Mouse (Mus musculus) heart, postnatal 4 days (tissue): ENCODE measurements at regions not wholly inside any gene's neighbourhood (a gene's known extent, or its start where the extent isn't known, plus 50 kb on each side); places are given as distances from the start of the nearest gene placed in this dataset.

Experiments
- DNase-seq: peaks from one replicate; pipeline ENCODE4 v3.0.0; 2021

GRCm38 (mm10) chr16:29706996-29707395 lies 127.9 kb downstream of the Opa1 start:
- DNase-seq: no peak

DNA sequence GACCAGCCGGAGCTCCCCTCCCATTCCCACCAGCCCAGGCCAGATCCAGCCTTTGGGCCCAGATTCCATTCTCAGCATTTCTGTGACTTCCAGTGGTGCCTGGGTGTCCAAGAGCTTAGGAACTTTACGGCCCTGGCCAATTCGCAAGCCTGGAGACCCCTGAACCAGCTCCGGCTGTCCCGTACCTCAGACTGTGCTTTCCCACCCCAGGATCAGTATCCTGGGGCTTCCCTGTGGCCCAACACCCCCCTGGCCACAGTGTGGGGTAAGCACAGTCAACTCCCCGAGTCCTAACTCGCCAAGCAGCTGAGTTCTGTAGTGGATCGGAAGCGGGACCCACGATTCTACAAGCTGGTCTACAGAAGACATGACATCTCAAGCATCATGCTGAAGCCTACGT lies 128.5 kb downstream of the Opa1 start:
- no peak for DNase-seq

DNA sequence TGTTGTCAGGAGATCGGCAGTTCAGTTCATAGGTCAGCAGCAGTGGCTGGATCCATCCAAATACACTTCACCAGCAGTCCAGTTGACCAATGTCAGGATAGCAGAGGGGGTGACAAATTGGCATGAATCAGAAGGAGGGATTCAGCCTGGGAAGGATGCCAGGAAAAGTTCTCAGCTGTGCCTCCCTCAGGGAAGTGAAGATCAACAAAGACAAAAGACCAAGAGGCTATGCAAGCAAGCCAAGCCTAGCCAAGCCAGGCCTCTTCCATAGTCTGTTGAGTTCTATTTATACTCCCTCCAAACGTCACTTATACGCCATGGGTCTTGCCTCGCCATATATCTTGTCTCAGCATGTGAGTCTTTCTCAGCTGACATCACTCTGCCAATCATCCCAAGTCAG lies 129.9 kb downstream of the Opa1 start:
- peak; percentile 44 for DNase-seq

DNA sequence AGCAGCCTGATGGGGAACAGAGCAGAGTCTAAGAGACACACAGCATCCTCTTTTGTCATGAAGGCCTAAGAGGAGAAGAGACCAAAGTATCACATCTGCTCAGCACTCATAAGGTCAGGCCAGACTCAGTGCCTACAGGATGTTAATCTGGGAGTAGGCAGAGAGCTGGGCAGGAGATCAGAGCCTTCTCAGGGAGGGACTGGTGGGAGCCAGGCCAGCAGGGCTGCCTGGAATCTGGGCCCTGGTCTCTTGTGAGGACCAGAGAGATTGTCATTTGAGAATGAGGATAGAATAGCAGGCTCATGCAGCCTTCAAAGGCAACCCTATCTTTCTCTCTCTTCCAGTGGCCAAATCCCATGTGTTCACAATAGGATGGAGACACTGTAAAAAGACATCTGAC lies 132.3 kb downstream of the Opa1 start:
- DNase-seq: no peak

DNA sequence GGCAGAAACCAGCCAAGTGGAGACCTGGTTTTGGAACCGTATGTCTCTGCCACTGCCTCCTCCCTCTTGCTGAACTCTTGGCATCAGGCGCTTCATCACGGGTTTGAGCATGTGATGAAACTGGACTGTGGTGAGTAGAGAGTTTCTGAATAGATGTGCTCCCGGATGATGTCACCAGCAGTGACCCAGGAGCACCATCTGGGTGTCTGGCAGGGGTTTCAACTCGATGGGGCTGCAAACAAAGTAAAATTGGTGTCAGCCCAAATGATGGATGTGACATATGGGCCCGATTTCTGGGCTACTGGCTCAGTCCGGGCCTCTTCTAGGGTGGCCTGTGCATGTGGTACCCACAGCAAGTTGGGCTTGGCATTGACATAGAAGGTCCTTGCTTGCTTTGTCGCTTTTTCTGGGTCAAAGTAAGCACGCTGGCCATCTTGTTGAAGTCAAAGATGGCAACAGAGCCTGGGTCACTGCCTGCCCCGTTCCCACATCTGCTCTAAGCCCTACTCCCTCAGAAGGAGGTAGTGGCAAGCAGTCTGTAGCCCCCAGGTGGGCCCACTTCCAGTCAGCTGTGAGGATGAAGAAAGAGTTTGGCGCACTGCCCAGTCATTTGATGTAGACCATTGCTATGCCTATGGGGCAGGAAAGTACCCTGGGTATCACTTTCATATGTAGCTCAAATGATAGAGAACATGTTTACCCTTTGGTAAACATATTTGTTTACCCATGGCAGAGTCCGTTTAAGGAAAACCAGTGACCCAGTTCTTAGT lies 133.0 kb downstream of the Opa1 start:
- peak; percentile 40 for DNase-seq

DNA sequence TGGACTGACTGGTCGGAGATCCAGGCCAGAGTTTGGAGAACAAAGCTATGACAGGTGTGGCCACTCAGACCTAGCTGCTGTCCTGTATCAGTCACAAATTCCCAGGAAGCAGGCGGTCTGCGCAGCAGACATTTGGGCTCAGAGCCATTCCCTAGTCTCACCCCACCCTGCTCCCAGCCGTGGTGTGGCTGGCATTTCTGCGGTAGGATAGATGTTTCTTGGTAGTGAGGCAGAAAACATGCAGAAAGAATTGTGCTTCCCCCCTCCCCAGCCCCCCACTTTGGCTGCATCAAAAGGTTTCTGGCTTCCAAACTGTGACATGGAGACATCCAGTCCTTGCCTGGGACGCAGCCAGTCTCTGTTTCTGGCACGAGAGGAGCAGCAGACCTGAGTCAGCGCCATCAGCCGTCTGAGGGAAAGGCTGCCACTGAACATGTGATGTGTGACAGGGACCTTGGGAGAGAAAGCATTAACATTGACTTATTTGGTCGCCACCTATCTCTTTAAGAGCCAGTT lies 135.5 kb downstream of the Opa1 start:
- peak; percentile 74 for DNase-seq

GRCm38 (mm10) chr16:29718965-29719364 lies 139.8 kb downstream of the Opa1 start:
- DNase-seq: no peak

GRCm38 (mm10) chr16:29719571-29720451 lies 140.7 kb downstream of the Opa1 start:
- DNase-seq: no peak

DNA sequence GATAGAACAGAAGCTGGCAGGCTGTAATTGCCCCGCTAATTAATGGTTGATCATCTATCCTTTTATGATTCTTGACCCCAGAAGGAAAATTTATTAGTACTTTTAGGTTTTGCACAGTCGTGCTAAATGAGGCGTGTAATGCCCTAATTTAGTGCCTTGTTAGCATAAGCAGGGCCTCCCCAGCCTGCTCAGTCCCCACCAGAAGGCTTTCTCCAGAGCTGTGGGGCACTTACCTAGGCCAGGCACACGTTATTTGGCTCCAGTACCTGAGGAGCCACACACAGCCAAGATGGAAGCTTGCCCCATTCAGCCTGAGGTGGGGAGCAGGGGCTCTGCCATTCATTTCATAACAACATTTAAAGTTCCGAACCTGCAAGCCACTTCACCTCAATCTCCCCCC lies 146.0 kb downstream of the Opa1 start:
- no peak for DNase-seq

GRCm38 (mm10) chr16:29725563-29725962 lies 146.4 kb downstream of the Opa1 start:
- peak; percentile 55 for DNase-seq

DNA sequence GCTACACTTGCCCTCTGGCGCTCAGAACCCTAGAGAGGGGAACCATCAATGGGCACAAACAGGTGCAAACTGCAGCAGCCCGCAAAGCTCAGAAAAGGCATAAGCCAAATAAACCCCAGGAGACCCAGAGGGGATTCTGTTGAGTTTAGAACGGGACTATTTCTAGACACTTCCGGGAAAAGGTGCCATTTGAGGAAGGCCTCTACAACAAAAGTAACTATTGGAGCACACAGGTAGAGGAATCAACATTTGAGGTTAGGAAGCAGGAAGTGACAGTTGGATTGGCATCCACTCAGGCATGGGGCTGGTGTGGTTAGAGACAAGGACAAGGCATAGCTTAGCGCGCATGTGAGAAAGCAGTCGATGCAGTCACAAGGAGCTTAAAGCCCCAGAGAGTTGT lies 148.3 kb downstream of the Opa1 start:
- no peak for DNase-seq

DNA sequence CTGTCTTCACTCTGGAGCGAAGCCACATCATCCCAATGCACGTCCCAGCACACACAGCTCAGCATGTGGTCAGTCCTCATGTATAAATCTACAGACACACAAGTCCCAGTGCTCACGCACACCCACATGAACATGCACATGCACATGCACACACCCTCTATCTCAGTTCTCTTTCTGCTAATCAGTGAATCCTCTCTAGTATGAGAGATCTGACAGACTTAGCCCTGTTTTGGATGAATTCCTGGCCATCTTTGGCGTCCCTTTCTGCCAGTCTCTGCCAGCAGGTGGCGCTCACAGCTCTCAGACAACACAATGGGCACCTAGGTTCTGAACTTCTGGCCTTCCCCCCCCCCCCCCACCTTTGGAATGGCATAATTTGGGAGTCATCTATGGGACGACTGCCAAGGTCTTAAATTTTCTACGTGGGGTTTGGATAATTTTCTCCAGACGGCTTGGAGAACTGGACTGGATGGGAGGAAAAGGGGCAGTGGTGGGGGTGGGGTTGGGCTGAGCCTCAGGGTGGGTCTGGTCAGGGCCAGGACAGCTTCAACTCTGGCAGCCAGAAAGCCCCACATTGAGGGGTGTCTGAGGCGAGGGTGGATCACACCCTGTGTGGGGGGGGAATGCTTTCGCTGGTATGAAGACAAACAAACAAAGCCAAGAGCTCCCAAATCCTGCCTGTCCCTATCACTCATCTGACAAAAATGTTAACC lies 149.8 kb downstream of the Opa1 start:
- DNase-seq: peak; percentile 90

- DNase-seq: no peak
Measured at GRCm38 (mm10) chr16:29730010-29730409, 150.9 kb downstream of the Opa1 start.

DNA sequence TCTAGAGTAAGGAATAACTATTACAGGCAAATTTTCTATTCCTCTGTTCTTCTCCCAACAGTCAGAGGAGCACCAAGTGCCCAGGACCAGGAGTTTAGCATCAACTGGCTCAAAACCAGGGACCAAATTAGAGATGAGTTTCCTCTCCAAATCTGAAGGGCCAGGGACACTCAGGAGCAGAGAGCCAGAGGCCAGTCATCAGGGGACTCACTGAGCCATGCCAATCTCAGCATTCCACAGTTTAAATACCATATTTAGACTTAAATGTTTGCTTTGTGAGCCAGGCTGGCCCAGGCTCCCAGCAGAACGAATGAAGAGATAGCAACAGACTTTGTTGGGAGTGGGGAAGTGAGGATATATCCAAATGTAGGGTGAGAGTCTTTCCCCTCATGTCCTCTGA lies 153.8 kb downstream of the Opa1 start:
- DNase-seq: no peak

DNA sequence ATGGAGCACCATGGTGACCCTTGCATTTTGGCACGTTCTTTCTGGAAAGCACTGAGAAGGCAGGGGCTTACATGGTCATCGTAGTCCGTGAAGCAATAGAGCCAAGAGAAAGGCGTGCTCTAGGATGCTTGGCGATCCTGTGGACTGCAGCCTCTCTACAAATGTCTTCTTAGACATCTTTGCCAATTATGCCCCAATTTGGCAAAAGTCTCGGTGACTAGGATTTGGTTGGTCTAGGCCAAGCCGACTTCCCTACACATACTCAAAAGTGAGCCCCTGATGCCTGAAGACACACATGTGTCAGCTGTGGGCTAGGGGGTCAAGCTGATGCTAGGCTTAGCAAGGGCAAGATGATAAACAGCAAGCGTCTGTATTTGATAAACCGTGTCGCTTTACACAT lies 154.7 kb downstream of the Opa1 start:
- no peak for DNase-seq

DNA sequence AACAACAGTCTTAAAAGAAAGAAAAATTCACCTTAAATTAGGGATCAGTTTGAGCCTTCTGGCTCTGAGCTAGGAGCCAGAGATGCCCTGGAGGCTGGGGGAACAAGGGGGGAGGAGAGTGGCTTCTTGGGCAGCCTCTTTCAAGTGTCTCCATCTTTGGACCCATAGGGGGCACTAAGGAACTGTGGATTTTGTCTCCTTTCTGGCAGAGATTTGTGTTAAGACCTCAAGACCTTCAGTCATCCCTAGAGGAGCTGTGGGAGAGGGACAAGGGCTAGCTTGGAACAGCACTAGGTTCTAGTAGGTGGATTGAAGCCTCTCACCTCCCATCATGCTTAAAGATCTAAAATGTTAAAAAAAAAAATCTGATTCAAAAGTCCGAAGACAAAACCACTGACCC lies 155.2 kb downstream of the Opa1 start:
- peak; percentile 75 for DNase-seq

DNA sequence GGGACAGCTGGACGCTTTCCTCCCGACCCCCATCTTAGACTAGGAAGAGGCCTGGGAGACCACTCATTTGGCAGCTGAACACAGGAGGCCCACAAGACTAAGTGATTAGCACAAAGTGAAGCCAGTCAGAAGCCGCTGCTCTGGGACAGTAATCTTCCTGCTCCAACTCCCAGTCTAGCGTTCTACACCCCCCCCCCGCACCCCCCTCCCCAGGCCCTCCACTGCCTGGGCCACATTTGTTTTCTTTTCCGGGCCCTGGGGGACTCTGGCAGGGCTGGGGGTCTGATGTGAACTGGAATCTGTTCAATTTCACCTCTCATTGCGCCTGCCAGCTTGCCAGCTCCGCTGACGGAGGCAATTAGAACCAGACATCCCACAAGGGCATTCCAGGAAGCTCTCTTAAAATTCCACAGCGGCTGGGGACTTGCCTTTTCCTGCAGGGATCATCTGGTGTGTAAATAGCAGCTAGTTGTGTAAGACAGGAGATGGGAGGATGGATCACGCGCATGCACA lies 155.7 kb downstream of the Opa1 start:
- DNase-seq: peak; percentile 69

DNA sequence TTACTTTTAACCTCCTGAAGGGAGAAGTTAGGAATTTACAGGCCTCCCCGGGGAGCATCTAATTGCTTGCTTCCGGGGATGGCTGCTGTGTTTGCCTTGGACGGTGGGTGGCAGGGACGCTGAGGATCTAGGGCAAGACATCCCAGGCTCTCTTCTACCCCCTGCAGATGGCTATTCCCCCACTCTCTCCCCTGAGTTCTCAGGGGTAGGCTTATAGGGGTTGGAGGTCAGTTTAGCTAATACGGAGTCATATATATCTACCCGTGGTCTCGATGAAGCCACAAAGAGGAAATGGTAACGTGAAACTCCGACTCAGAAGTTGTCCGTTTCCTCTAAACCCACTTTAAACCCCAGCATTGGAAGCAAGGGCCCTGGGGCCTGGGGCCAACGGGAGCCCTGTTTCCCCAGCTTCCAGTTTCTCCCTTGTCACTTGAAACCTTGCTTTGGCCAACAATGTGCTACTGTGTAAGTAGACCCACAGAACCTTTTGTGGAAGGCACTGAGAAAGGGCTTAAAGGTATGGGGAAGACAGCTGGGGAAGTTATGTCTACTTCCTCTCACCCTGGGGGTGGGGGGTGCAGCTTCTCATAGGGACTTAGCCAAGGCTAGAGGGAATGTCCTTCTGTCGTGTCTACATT lies 156.4 kb downstream of the Opa1 start:
- DNase-seq: no peak

DNA sequence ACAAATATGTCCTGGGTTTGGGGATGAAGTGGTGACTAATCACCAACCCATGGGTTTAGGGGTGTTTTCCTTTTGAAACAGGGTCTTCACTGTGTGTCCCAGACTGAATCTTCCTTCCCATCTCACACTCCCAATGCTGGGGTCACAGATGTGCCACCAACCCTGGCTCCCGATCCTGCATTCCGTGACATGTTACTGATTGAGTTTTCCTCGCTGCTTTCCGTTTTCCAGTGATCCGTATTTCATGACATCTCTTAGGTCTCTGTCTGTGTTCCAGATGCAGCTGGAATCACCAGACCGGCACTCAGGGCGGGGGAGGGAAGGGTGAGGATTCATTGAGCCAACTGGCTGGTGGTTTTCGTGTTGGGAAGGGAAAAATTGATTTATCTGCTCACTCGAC lies 157.1 kb downstream of the Opa1 start:
- no peak for DNase-seq

DNA sequence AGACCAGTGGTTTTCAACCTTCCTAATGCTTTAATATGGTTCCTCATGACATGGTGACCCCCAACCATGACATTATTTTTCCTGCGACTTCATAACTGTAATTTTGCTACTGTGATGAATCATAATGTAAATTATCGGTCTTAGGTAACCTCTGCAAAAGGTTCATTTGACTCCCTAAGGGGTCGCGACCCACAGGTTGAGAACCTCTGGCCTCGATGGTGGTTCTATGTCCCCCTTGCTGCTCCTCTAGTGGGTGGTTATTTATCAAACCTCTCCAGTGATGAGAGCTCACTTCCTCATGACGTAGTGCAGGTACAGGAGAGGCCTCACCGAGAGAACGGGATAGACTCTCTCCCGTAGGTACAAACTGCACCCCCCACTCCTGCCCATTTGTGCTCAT lies 158.9 kb downstream of the Opa1 start:
- DNase-seq: no peak

GRCm38 (mm10) chr16:29742497-29743230 lies 163.5 kb downstream of the Opa1 start:
- no peak for DNase-seq

GRCm38 (mm10) chr16:29745486-29745885 lies 166.4 kb downstream of the Opa1 start:
- no peak for DNase-seq
